Mouse (Mus musculus) neural tube, embryonic 14.5 days (tissue): Measurements from ENCODE around the gene Map2k5. TPM values are rescaled to one million over a fixed set of nuclear protein-coding genes. Genes with fewer than 3 reads are reported as not detected.

Source experiments
- ATAC-seq: fragments of 200-750 bp; cut with Nextera tagmentation; 2 replicates; pipeline ENCODE4 v1.8.0; 2017; ENCODE audit warnings: low read depth, mild to moderate bottlenecking, moderate TSS enrichment, moderate library complexity
- H3K27ac ChIP-seq: fragments of 300-500 bp; sonication (generic); 2 replicates; pipeline ENCODE4 v1.5.1; 2014; ENCODE audit warnings: low read depth, mild to moderate bottlenecking, control low read depth, low read length, moderate library complexity, mixed read lengths
- H3K27me3 ChIP-seq: fragments of 300-500 bp; sonication (generic); 2 replicates; pipeline ENCODE4 v1.6.1; 2014; ENCODE audit warnings: low read length; ENCODE audit not compliant: control insufficient read depth, insufficient read depth
- H3K36me3 ChIP-seq: fragments of 300-500 bp; sonication (generic); 2 replicates; pipeline ENCODE4 v1.6.1; 2014; ENCODE audit warnings: low read length, mixed read lengths; ENCODE audit not compliant: control insufficient read depth, insufficient read depth
- H3K4me1 ChIP-seq: fragments of 300-500 bp; sonication (generic); 2 replicates; pipeline ENCODE4 v1.6.1; 2014; ENCODE audit warnings: low read length; ENCODE audit not compliant: control insufficient read depth, insufficient read depth
- H3K4me2 ChIP-seq: fragments of 300-500 bp; sonication (generic); 2 replicates; pipeline ENCODE4 v1.6.1; 2014; ENCODE audit warnings: mild to moderate bottlenecking, low read depth, low read length, control low read depth
- H3K4me3 ChIP-seq: fragments of 300-500 bp; sonication (generic); 2 replicates; pipeline ENCODE4 v1.5.1; 2014; ENCODE audit warnings: low read depth, low read length, control low read depth, mixed read lengths
- H3K9ac ChIP-seq: fragments of 300-500 bp; sonication (generic); replicated peaks from 2 replicates; pipeline ENCODE4 v1.6.1; 2014; ENCODE audit warnings: low read depth, mild to moderate bottlenecking, control low read depth, low read length, mixed read lengths
- H3K9me3 ChIP-seq: fragments of 300-500 bp; sonication (generic); 2 replicates; pipeline ENCODE4 v1.6.1; 2016; ENCODE audit warnings: low read length; ENCODE audit not compliant: control insufficient read depth
- WGBS: fragments of 180-500 bp; shearing (Covaris S2); extraction: QIAGEN DNeasy Blood & Tissue Kit; methylation state at CpG from one replicate; pipeline ENCODE4 v1.1.7; 2014; 5-methylcytosine and 5-hydroxymethylcytosine counted together
- polyA plus RNA-seq: library from polyadenylated mRNA; unstranded; fragments of >200 nt; fragmentation: Nextera tagmentation; extraction: Ambion mirVana; gene quantifications from 2 replicates; pipeline ENCODE4 v1.2.1, GENCODE M21; 2014

The Map2k5 gene
- polyA plus RNA-seq, 1 experiment from 2014 or later, result 35.1 TPM

GRCm38 (mm10) chr9:63331246-63331645, 46.5 kb downstream of the Map2k5 start:
- H3K4me3 ChIP-seq, result no peak overlapping the region
- no peaks in the 10 kb centered on the region for H3K4me1 ChIP-seq
- 95% methylated on average over 6 of the region's 6 CpGs for WGBS
- H3K27me3 ChIP-seq, result no peaks in the 10 kb centered on the region
- H3K9me3 ChIP-seq, result no peaks in the 10 kb centered on the region
- H3K9ac ChIP-seq, result no peak overlapping the region
- no peaks in the 10 kb centered on the region for H3K36me3 ChIP-seq
- no peak overlapping the region for H3K27ac ChIP-seq
- no peak overlapping the region for H3K4me2 ChIP-seq
- no peak for ATAC-seq

- no peak overlapping the region for H3K9ac ChIP-seq
- H3K9me3 ChIP-seq, result no peaks in the 10 kb centered on the region
- H3K27ac ChIP-seq, result no peak overlapping the region
- H3K4me1 ChIP-seq, result no peaks in the 10 kb centered on the region
- H3K4me2 ChIP-seq, result no peak overlapping the region
- WGBS, result 57% methylated on average over 15 of the region's 15 CpGs
- no peaks in the 10 kb centered on the region for H3K27me3 ChIP-seq
- ATAC-seq, result no peak
- H3K36me3 ChIP-seq, result no peaks in the 10 kb centered on the region
- no peak overlapping the region for H3K4me3 ChIP-seq
Measured at GRCm38 (mm10) chr9:63328958-63329685, 48.6 kb downstream of the Map2k5 start.

GRCm38 (mm10) chr9:63315231-63315630, 62.5 kb downstream of the Map2k5 start:
- Histone ChIP-seq H3K36me3 (no peaks in the 10 kb centered on the region), H3K9ac (no peak overlapping the region), H3K27me3 (no peaks in the 10 kb centered on the region), H3K4me3 (no peak overlapping the region), H3K4me2 (no peak overlapping the region), H3K27ac (no peak overlapping the region), H3K4me1 (peaks cover 7% of the 10 kb centered on the region; the same call in 1 of the 2 replicates), H3K9me3 (no peaks in the 10 kb centered on the region)
- ATAC-seq, result no peak

GRCm38 (mm10) chr9:63314126-63314525, 63.6 kb downstream of the Map2k5 start:
- Histone ChIP-seq H3K4me1 (peaks cover 15% of the 10 kb centered on the region; the same call in 1 of the 2 replicates), H3K9me3 (no peaks in the 10 kb centered on the region), H3K9ac (no peak overlapping the region), H3K4me2 (no peak overlapping the region), H3K27ac (no peak overlapping the region), H3K4me3 (no peak overlapping the region), H3K27me3 (no peaks in the 10 kb centered on the region), H3K36me3 (no peaks in the 10 kb centered on the region)
- ATAC-seq, result no peak
- 70% methylated on average over 4 of the region's 4 CpGs for WGBS

GRCm38 (mm10) chr9:63309956-63310355, 67.7 kb downstream of the Map2k5 start:
- Histone ChIP-seq H3K36me3 (no peaks in the 10 kb centered on the region), H3K4me1 (peaks cover 21% of the 10 kb centered on the region; the same call in 1 of the 2 replicates), H3K9me3 (no peaks in the 10 kb centered on the region), H3K27ac (no peak overlapping the region), H3K27me3 (no peaks in the 10 kb centered on the region), H3K4me2 (no peak overlapping the region), H3K9ac (no peak overlapping the region), H3K4me3 (no peak overlapping the region)
- WGBS, result 92% methylated on average over 6 of the region's 6 CpGs
- ATAC-seq, result no peak

GRCm38 (mm10) chr9:63309008-63309407, 68.7 kb downstream of the Map2k5 start:
- Histone ChIP-seq H3K9ac (no peak overlapping the region), H3K27me3 (no peaks in the 10 kb centered on the region), H3K27ac (no peak overlapping the region), H3K36me3 (no peaks in the 10 kb centered on the region), H3K4me3 (no peak overlapping the region), H3K9me3 (no peaks in the 10 kb centered on the region), H3K4me1 (peaks cover 21% of the 10 kb centered on the region; the same call in 1 of the 2 replicates), H3K4me2 (no peak overlapping the region)
- WGBS, result 24% methylated on average over 5 of the region's 5 CpGs
- no peak for ATAC-seq

GRCm38 (mm10) chr9:63308441-63308840, 69.3 kb downstream of the Map2k5 start:
- Histone ChIP-seq H3K9ac (no peak overlapping the region), H3K9me3 (no peaks in the 10 kb centered on the region), H3K36me3 (no peaks in the 10 kb centered on the region), H3K4me2 (no peak overlapping the region), H3K4me3 (no peak overlapping the region), H3K4me1 (peaks cover 21% of the 10 kb centered on the region; the same call in 1 of the 2 replicates), H3K27ac (no peak overlapping the region), H3K27me3 (no peaks in the 10 kb centered on the region)
- WGBS, result 41% methylated on average over 4 of the region's 4 CpGs
- no peak for ATAC-seq

GRCm38 (mm10) chr9:63302511-63302910, 75.2 kb downstream of the Map2k5 start:
- Histone ChIP-seq H3K36me3 (no peaks in the 10 kb centered on the region), H3K4me3 (no peak overlapping the region), H3K4me2 (no peak overlapping the region), H3K9ac (no peak overlapping the region), H3K27me3 (no peaks in the 10 kb centered on the region), H3K4me1 (no peaks in the 10 kb centered on the region), H3K27ac (no peak overlapping the region), H3K9me3 (no peaks in the 10 kb centered on the region)
- no peak for ATAC-seq
- WGBS, result 91% methylated on average over 4 of the region's 4 CpGs

GRCm38 (mm10) chr9:63298656-63299055, 79.0 kb downstream of the Map2k5 start:
- Histone ChIP-seq H3K27me3 (no peaks in the 10 kb centered on the region), H3K9ac (no peak overlapping the region), H3K27ac (no peak overlapping the region), H3K4me2 (no peak overlapping the region), H3K4me3 (no peak overlapping the region), H3K36me3 (no peaks in the 10 kb centered on the region), H3K4me1 (peaks cover 11% of the 10 kb centered on the region; the same call in 1 of the 2 replicates), H3K9me3 (no peaks in the 10 kb centered on the region)
- 93% methylated on average over 3 of the region's 3 CpGs for WGBS
- no peak for ATAC-seq
